8 mouse cellular contexts compared by ENCODE assay signal in genomic region chr7:16782555-16783125, GRCm38 (mm10). TPM values are rescaled to one million over a fixed set of nuclear protein-coding genes. Genes with fewer than 3 reads are reported as not detected.
A peak's percentile ranks its signal among the peaks of the same experiment; 100 is the strongest.
DNase-seq lines count a peak whose midpoint lies in the region; ATAC-seq lines count a peak whose summit lies in the region.

No protein-coding gene starts in this region.

- peak overlapping the region; percentile 52 for H3K4me3 ChIP-seq in hindbrain, embryonic 15.5 days
- H3K4me3 ChIP-seq in midbrain, embryonic 12.5 days: peak overlapping the region; percentile 69

- no peaks in the 10 kb centered on the region for H3K9me3 ChIP-seq in hindbrain, embryonic 15.5 days
- no peaks in the 10 kb centered on the region for H3K9me3 ChIP-seq in midbrain, embryonic 12.5 days

- peak; percentile 19 for DNase-seq in kidney, postnatal 10 days
- DNase-seq in kidney, adult 11 months: no peak
- no peak for DNase-seq in right cerebral cortex, postnatal 36 days (ENCODE audit: low spot score in 2 of 2)
- DNase-seq in layer of hippocampus, postnatal 14 days (ENCODE audit: low spot score in 2 of 2): no peak

- H3K9ac ChIP-seq in hindbrain, embryonic 15.5 days: peak overlapping the region; percentile 40; the same call in 1 of the 2 replicates
- peak overlapping the region; percentile 73 for H3K9ac ChIP-seq in midbrain, embryonic 12.5 days (replicated peaks)

- H3K36me3 ChIP-seq in hindbrain, embryonic 15.5 days: no peaks in the 10 kb centered on the region
- no peaks in the 10 kb centered on the region for H3K36me3 ChIP-seq in midbrain, embryonic 12.5 days

- no peaks in the 10 kb centered on the region for H3K27me3 ChIP-seq in hindbrain, embryonic 15.5 days
- H3K27me3 ChIP-seq in midbrain, embryonic 12.5 days: peaks cover 9% of the 10 kb centered on the region; the same call in 1 of the 2 replicates

- H3K4me2 ChIP-seq in hindbrain, embryonic 15.5 days: peak overlapping the region; percentile 99
- H3K4me2 ChIP-seq in midbrain, embryonic 12.5 days (replicated peaks): peak overlapping the region; percentile 99

- peak; percentile 14 for ATAC-seq in common myeloid progenitor, adult 5-6 weeks (replicated peaks; ENCODE audit: low read depth, poor library complexity, severe bottlenecking)
- ATAC-seq in hindbrain, embryonic 15.5 days (ENCODE audit: low FRiP score, low read depth): no peak
- no peak for ATAC-seq in midbrain, embryonic 12.5 days (ENCODE audit: low FRiP score, low read depth)
- ATAC-seq in megakaryocyte-erythroid progenitor cell, adult 5-6 weeks (replicated peaks; ENCODE audit: low FRiP score, low TSS enrichment, poor library complexity, severe bottlenecking): no peak

- peaks cover 37% of the 10 kb centered on the region for H3K4me1 ChIP-seq in hindbrain, embryonic 15.5 days (replicated peaks)
- peaks cover 36% of the 10 kb centered on the region for H3K4me1 ChIP-seq in midbrain, embryonic 12.5 days

- no peak overlapping the region for H3K27ac ChIP-seq in hindbrain, embryonic 15.5 days (replicated peaks)
- no peak overlapping the region for H3K27ac ChIP-seq in midbrain, embryonic 12.5 days (replicated peaks)

- 8% methylated on average over 11 of the region's 11 CpGs for WGBS in hindbrain, embryonic 15.5 days
- 4% methylated on average over 11 of the region's 11 CpGs for WGBS in midbrain, embryonic 12.5 days

RNA-seq across cellular contexts. Expression of gene Slc1a5, which starts 1.5 kb away (rescaled TPM):
- 30.6 and 51.4 TPM in 2 replicates for total RNA-seq in common myeloid progenitor, adult 5-6 weeks (2017)
- 11.6 and 13.7 TPM in 2 replicates for polyA plus RNA-seq in hindbrain, embryonic 15.5 days (2015; fragmentation: Nextera tagmentation; extraction: Ambion mirVana)
- polyA plus RNA-seq in midbrain, embryonic 12.5 days (2016; fragmentation: Nextera tagmentation; extraction: Ambion mirVana): 33.3 and 33.6 TPM in 2 replicates
- total RNA-seq in megakaryocyte-erythroid progenitor cell, adult 5-6 weeks (2014; fragmentation: Nextera tagmentation): 102 and 107 TPM in 2 replicates
- total RNA-seq in megakaryocyte-erythroid progenitor cell, adult 5-6 weeks (2017): 31.8 and 36.1 TPM in 2 replicates
- 1 to 10 TPM; 5.5 to 5.8 TPM for total RNA-seq in layer of hippocampus, postnatal 14 days (2021)

RNA-seq across cellular contexts. Expression of gene Strn4, which starts 33.0 kb away (rescaled TPM):
- total RNA-seq in common myeloid progenitor, adult 5-6 weeks (2017): 50.2 and 51.1 TPM in 2 replicates
- polyA plus RNA-seq in hindbrain, embryonic 15.5 days (2015; fragmentation: Nextera tagmentation; extraction: Ambion mirVana): 171 and 184 TPM in 2 replicates
- polyA plus RNA-seq in midbrain, embryonic 12.5 days (2016; fragmentation: Nextera tagmentation; extraction: Ambion mirVana): 191 and 196 TPM in 2 replicates
- total RNA-seq in megakaryocyte-erythroid progenitor cell, adult 5-6 weeks (2014; fragmentation: Nextera tagmentation): 62.0 and 66.6 TPM in 2 replicates
- 63.9 and 71.1 TPM in 2 replicates for total RNA-seq in megakaryocyte-erythroid progenitor cell, adult 5-6 weeks (2017)
- total RNA-seq in layer of hippocampus, postnatal 14 days (2021): 100 to 1,000 TPM; 279 to 300 TPM

RNA-seq across cellular contexts. Expression of gene Fkrp, which starts 33.9 kb away (rescaled TPM):
- total RNA-seq in common myeloid progenitor, adult 5-6 weeks (2017): 9.1 and 11.4 TPM in 2 replicates
- polyA plus RNA-seq in hindbrain, embryonic 15.5 days (2015; fragmentation: Nextera tagmentation; extraction: Ambion mirVana): 46.5 and 50.9 TPM in 2 replicates
- 36.9 and 41.2 TPM in 2 replicates for polyA plus RNA-seq in midbrain, embryonic 12.5 days (2016; fragmentation: Nextera tagmentation; extraction: Ambion mirVana)
- total RNA-seq in megakaryocyte-erythroid progenitor cell, adult 5-6 weeks (2014; fragmentation: Nextera tagmentation): 14.4 and 21.5 TPM in 2 replicates
- total RNA-seq in megakaryocyte-erythroid progenitor cell, adult 5-6 weeks (2017): 8.9 and 15.8 TPM in 2 replicates
- total RNA-seq in layer of hippocampus, postnatal 14 days (2021): 10 to 100 TPM; 45.9 to 46.2 TPM

RNA-seq across cellular contexts. Expression of gene Ap2s1, which starts 44.4 kb away (rescaled TPM):
- total RNA-seq in common myeloid progenitor, adult 5-6 weeks (2017): 70.4 and 72.4 TPM in 2 replicates
- 444 and 451 TPM in 2 replicates for polyA plus RNA-seq in hindbrain, embryonic 15.5 days (2015; fragmentation: Nextera tagmentation; extraction: Ambion mirVana)
- polyA plus RNA-seq in midbrain, embryonic 12.5 days (2016; fragmentation: Nextera tagmentation; extraction: Ambion mirVana): 278 and 285 TPM in 2 replicates
- 138 and 161 TPM in 2 replicates for total RNA-seq in megakaryocyte-erythroid progenitor cell, adult 5-6 weeks (2014; fragmentation: Nextera tagmentation)
- total RNA-seq in megakaryocyte-erythroid progenitor cell, adult 5-6 weeks (2017): 55.7 and 62.9 TPM in 2 replicates
- 100 to 1,000 TPM; 337 to 357 TPM for total RNA-seq in layer of hippocampus, postnatal 14 days (2021)
